Mouse (Mus musculus): ENCODE measurements around the gene Dclk1. TPM values are rescaled to one million over a fixed set of nuclear protein-coding genes. Genes with fewer than 3 reads are reported as not detected.
A peak's percentile ranks its signal among the peaks of the same experiment; 100 is the strongest.

Dclk1 gene
- polyA plus RNA-seq, 1 experiment from 2014 or later = 15.3 TPM

DNA sequence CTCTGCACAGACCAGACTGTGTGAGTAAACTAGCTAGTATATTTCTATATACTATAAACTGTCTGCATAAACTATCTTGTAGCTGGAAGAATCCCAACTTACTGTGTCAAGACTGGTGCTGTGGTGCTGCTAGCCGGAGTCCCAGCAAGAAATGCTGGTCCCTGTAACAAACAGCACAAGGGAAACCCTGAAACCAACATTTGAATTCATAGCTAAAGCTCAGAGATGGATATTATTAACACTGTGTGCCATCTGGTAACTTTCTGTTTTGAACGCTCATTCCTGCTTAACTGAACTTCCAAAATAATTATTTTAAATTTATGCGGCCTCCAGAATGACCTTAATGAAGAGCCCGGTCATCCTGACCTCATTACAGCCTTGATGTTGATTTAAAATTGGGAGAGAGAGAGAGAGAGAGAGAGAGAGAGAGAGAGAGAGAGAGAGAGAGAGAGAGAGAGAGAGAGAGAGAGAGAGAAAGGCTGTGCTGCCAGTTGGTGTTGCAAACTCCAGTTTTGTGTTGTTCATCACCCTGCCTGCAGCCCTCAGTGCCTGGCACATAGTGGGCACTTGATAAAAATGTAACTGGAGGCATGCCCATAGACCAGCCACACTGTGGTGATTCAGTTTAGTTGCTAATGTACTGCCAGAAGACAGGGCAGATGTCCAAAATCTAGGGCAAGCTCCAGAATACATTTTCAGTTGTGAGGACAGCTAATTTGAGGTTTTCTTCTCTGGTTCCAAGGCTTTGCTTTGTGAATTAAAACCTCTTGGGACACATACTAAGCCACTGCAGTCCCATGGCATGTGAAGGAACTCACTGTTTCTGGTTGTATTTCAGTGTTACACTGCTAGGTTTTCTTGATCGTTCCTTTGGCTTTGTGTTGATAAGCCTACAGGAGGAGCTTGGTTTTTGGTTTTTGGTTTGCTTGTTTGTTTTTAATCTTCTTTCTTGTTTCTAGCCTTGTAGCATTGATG is 205.6 kb downstream of the Dclk1 start:
- WGBS = 84% methylated on average over 5 of the region's 5 CpGs
- Histone ChIP-seq H3K4me1 (replicated peaks) (no peaks in the 10 kb centered on the region), H3K9me3 (no peaks in the 10 kb centered on the region), H3K27me3 (replicated peaks) (no peaks in the 10 kb centered on the region), H3K4me3 (replicated peaks) (no peak overlapping the region), H3K9ac (no peak overlapping the region), H3K4me2 (replicated peaks) (no peak overlapping the region), H3K27ac (no peak overlapping the region), H3K36me3 (no peaks in the 10 kb centered on the region)
- no peak for ATAC-seq

DNA sequence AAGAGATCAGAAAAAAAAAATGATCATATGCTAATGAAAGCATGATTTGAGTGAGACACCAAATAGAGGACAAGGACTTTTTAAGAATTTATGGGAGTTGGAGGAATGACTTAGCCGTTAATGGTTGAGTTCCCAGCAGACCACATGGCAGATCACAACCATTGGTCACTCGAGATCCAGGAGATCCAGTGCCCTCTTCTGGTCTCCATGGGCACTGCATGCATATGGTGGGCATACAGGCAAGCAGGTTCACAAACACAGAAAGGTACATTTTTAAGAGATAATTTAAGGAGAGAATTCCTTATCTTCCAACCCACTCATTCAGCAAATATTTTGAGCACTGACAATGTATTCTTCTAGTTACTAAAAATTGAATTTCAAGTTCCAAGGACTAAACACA is 207.0 kb downstream of the Dclk1 start:
- WGBS = 90% methylated on average over 2 of the region's 2 CpGs
- H3K4me2 ChIP-seq (replicated peaks) = no peak overlapping the region
- H3K27ac ChIP-seq = no peak overlapping the region
- no peaks in the 10 kb centered on the region for H3K27me3 ChIP-seq (replicated peaks)
- H3K9ac ChIP-seq = no peak overlapping the region
- no peaks in the 10 kb centered on the region for H3K36me3 ChIP-seq
- no peaks in the 10 kb centered on the region for H3K9me3 ChIP-seq
- H3K4me3 ChIP-seq (replicated peaks) = no peak overlapping the region
- no peak for ATAC-seq
- no peaks in the 10 kb centered on the region for H3K4me1 ChIP-seq (replicated peaks)

DNA sequence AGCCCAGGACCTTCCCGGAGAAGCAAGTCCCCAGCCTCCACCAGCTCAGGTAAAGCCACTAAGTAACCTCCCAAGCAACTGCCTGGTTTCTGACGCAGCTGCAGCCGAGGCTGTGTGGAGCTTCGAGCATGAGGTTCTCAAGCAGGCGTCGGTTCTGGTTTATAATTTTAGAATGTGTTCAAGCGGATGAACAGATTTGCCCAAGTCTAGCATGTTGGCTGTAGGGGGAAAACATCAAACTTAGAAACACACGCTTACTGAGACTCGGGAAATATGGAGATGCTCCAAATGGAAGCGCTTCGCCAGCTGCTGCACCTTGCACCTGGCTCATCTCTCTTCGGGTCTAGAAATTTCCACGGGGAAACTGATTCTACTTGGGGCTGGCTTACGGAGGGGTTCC is 208.9 kb downstream of the Dclk1 start:
- H3K27me3 ChIP-seq (replicated peaks) = no peaks in the 10 kb centered on the region
- no peaks in the 10 kb centered on the region for H3K4me1 ChIP-seq (replicated peaks)
- no peak overlapping the region for H3K9ac ChIP-seq
- no peak overlapping the region for H3K27ac ChIP-seq
- WGBS = 91% methylated on average over 14 of the region's 14 CpGs
- no peak overlapping the region for H3K4me3 ChIP-seq (replicated peaks)
- ATAC-seq = no peak
- H3K4me2 ChIP-seq (replicated peaks) = no peak overlapping the region
- no peaks in the 10 kb centered on the region for H3K9me3 ChIP-seq
- no peaks in the 10 kb centered on the region for H3K36me3 ChIP-seq

DNA sequence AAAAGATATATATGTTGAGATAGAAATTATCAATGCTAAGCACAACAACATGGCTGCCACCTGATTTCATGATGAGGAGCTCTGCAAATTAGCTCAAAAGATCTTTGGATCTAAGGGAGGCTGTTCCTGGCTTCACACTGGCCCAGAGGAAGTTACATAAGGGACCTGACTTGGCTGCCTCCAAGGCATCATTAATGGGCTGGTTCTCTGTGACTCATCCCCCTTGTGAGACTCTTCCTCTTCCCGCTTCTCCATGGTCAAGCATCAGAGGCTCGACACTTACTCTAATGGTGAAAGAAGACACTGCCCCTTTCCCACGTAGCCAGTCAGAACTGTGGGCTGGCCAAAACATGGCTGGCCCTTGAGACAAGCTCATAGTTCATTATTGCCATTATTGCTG is 209.7 kb downstream of the Dclk1 start:
- Histone ChIP-seq H3K4me2 (replicated peaks) (no peak overlapping the region), H3K9ac (no peak overlapping the region), H3K36me3 (no peaks in the 10 kb centered on the region), H3K27me3 (replicated peaks) (no peaks in the 10 kb centered on the region), H3K4me1 (replicated peaks) (no peaks in the 10 kb centered on the region), H3K9me3 (no peaks in the 10 kb centered on the region), H3K27ac (no peak overlapping the region), H3K4me3 (replicated peaks) (no peak overlapping the region)
- ATAC-seq = no peak
- 79% methylated on average over 3 of the region's 3 CpGs for WGBS

DNA sequence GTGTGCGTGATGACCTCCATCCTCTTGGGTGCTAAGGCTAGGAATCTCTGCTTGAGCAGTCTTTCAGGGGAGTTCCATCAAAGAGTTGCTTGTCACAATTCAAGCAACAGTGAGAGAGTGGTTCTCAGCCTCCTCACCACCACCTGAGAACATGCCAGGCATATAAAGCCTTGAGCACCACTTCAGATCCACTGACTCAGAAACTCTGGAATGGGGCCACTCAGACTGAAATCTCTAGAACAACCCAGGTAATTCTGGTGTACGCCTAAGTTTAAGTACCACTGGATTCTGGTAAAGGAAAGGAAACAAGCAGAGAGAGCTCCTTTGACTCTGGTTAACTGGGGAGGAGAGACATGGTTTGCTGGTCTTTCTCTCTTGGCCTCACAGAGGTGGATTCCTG is 210.3 kb downstream of the Dclk1 start:
- no peak overlapping the region for H3K27ac ChIP-seq
- no peaks in the 10 kb centered on the region for H3K4me1 ChIP-seq (replicated peaks)
- no peaks in the 10 kb centered on the region for H3K27me3 ChIP-seq (replicated peaks)
- no peak overlapping the region for H3K9ac ChIP-seq
- no peak overlapping the region for H3K4me2 ChIP-seq (replicated peaks)
- no peak for ATAC-seq
- H3K4me3 ChIP-seq (replicated peaks) = no peak overlapping the region
- no peaks in the 10 kb centered on the region for H3K36me3 ChIP-seq
- WGBS = 96% methylated on average over 2 of the region's 2 CpGs
- H3K9me3 ChIP-seq = no peaks in the 10 kb centered on the region

DNA sequence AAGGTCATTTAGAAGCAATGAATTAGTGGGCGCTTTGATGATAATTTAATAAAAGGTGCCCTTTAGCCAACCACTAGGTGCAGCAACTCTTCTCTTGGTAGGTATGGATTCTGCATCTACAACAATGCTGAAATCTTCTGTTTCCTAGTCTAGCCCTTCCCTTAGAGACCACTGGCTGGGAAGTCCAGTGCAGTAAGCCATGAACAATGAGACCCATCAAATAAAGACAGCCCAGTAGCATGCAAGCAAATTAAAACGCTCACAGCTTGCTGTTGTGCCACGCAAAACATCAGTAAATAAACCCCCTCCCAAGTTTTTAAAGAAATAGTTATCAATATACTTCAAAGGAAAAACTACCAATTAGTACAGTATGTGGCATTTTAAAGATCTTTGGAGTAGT is 218.9 kb downstream of the Dclk1 start:
- Histone ChIP-seq H3K9me3 (no peaks in the 10 kb centered on the region), H3K9ac (no peak overlapping the region), H3K4me2 (replicated peaks) (peak overlapping the region; percentile 62; the same call in 1 of the 2 replicates), H3K4me1 (replicated peaks) (no peaks in the 10 kb centered on the region), H3K27ac (no peak overlapping the region), H3K36me3 (no peaks in the 10 kb centered on the region), H3K4me3 (replicated peaks) (no peak overlapping the region), H3K27me3 (replicated peaks) (no peaks in the 10 kb centered on the region)
- no peak for ATAC-seq
- 70% methylated on average over 3 of the region's 3 CpGs for WGBS

DNA sequence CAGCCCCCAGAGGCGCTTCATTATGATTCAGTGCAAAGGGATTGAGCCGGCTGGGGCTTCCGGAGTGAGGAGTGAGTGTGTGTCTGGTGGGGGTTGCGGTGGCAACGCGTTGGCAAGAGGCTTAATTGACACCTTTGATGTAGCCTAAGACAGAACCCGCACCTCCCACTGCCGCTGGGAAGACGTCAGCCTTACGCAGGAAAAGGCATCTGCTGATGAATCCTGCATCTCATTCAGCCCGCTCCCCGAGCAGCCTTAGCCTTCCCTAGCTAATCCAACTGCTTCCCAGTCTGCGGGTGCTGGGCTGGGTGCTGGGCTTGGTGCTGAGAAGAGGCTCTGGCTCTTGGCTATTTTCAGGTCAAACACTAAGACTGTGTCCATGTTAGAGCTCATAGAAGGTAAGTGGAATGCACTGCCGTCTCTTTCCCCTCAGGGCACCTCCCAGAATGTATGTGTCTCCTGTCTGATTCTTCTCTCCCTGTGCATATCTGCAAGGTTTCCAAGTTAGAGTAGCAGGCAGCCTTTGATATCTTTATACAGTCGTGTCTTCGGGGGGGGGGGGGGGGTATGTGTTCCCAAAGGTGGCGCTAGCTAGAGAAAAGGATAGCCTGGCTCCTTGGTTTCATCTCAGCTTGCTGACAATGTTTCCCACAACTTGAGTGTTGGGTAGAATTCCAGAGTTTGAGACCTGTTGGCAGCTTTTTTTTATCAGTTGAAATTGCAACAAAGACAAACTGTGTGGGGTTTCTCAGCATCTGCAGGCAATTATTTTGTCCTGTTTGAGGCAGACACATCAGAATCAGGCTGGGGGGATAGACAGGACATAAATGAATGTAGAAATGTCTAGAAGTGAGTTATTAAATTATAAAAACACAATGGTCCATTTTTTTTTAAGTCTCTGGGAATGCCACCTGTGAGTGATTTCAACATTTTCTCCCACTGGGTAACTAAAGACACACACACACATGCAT is 219.8 kb downstream of the Dclk1 start:
- H3K9ac ChIP-seq = no peak overlapping the region
- peak overlapping the region; percentile 62 for H3K4me2 ChIP-seq (replicated peaks)
- H3K4me1 ChIP-seq (replicated peaks) = no peaks in the 10 kb centered on the region
- H3K4me3 ChIP-seq (replicated peaks) = peak overlapping the region; percentile 24
- no peaks in the 10 kb centered on the region for H3K27me3 ChIP-seq (replicated peaks)
- 3% methylated on average over 17 of the region's 17 CpGs for WGBS
- no peaks in the 10 kb centered on the region for H3K9me3 ChIP-seq
- H3K36me3 ChIP-seq = no peaks in the 10 kb centered on the region
- no peak overlapping the region for H3K27ac ChIP-seq
- ATAC-seq = no peak

DNA sequence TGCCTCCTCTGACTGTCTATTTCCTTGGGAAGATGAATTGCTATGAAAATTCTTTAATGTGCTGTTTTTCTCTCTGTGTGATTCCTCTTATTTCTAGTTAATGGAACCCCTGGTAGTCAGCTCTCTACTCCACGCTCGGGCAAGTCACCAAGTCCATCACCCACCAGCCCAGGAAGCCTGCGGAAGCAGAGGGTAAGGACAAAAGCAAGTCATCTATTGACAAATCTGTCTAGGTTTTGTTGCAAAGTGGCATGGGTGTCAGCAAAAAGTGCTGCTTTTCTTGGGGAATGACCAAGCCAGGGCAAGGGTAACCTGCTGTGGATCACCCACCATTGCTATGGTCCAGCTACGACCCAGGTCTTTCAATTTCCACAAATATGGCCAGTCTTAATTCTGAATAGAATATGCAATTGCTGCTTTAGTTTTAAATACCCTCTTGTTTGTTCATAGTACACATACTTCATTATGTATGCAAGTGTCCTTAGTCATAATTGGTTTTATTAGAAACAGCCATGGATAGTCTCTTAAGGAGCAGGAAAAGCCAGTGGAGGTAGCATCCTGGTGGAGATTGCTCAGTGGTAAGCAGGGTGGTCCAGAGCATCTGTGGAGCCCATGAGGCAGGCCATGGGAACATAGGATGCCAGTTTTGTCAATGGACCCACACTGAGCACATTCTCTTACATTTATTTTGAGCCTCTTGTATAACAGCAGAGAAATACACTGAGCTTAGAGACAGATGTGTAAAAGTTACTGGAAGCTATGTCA is 220.9 kb downstream of the Dclk1 start:
- no peak overlapping the region for H3K4me3 ChIP-seq (replicated peaks)
- H3K9me3 ChIP-seq = no peaks in the 10 kb centered on the region
- ATAC-seq = no peak
- 91% methylated on average over 4 of the region's 4 CpGs for WGBS
- H3K9ac ChIP-seq = no peak overlapping the region
- no peaks in the 10 kb centered on the region for H3K27me3 ChIP-seq (replicated peaks)
- H3K4me2 ChIP-seq (replicated peaks) = no peak overlapping the region
- H3K4me1 ChIP-seq (replicated peaks) = no peaks in the 10 kb centered on the region
- H3K36me3 ChIP-seq = no peaks in the 10 kb centered on the region
- no peak overlapping the region for H3K27ac ChIP-seq

DNA sequence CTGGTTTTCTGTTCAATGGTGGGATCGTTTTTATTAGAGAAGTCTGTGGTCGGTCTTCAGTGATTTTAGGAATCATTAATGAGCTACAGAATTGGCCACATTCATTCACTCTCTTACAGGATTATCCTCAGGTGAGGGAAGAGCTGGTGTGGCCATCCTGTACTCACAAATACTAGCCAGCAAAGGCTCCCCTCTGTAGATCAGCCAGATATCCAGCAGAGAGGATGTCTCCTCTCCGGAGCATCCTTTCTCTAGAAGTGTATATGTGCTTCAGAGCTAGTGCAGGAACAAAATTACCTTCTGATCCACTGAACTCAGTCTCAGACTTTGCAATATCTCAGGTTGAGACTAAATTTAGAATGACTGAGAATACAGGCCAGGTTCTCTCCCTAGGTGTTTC is 222.1 kb downstream of the Dclk1 start:
- 79% methylated on average over 3 of the region's 3 CpGs for WGBS
- no peak overlapping the region for H3K27ac ChIP-seq
- H3K4me1 ChIP-seq (replicated peaks) = no peaks in the 10 kb centered on the region
- no peak overlapping the region for H3K4me3 ChIP-seq (replicated peaks)
- no peak overlapping the region for H3K9ac ChIP-seq
- no peaks in the 10 kb centered on the region for H3K9me3 ChIP-seq
- H3K27me3 ChIP-seq (replicated peaks) = no peaks in the 10 kb centered on the region
- no peak overlapping the region for H3K4me2 ChIP-seq (replicated peaks)
- ATAC-seq = no peak
- no peaks in the 10 kb centered on the region for H3K36me3 ChIP-seq

DNA sequence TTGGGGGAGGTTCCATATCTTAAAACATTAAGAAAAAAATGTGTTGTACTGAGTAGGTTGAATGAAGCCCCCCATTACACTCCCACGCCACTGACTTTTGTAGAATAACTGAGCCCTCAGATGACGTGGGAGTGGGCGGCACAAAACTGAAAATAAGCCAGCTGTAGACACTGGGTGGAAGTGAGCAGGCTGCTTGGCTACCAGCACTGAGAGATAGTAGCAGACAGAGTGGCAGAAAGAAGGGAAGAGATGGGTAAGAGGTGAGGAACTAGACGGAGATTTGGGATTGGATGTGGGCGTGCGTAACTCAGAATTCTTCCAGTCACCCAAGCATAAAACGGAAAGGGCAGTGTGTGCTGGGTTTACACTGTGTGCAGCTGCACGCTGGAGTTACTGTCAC is 223.6 kb downstream of the Dclk1 start:
- H3K4me3 ChIP-seq (replicated peaks) = no peak overlapping the region
- WGBS = 72% methylated on average over 8 of the region's 8 CpGs
- no peaks in the 10 kb centered on the region for H3K36me3 ChIP-seq
- H3K27ac ChIP-seq = no peak overlapping the region
- H3K27me3 ChIP-seq (replicated peaks) = no peaks in the 10 kb centered on the region
- ATAC-seq = no peak
- H3K4me1 ChIP-seq (replicated peaks) = no peaks in the 10 kb centered on the region
- H3K9ac ChIP-seq = no peak overlapping the region
- H3K9me3 ChIP-seq = no peaks in the 10 kb centered on the region
- no peak overlapping the region for H3K4me2 ChIP-seq (replicated peaks)

DNA sequence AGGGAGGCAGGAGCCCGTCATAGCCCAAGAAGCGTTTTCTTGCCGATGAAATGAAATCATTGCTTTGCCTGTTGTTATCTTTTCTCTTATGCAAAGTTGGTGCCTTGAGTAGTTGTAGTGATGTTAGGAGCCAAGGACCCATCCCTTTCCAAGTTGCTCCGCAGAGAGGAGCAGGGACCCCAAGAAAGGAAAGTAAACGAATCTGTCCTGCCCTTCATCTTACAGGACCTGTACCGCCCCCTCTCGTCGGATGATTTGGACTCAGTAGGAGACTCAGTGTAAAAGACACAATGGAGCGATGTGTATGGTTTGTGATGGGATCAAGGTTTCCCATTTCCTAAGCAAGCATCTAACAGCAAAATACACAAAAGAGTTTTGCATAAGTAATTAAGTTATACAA is 224.2 kb downstream of the Dclk1 start:
- no peak overlapping the region for H3K4me3 ChIP-seq (replicated peaks)
- WGBS = 68% methylated on average over 9 of the region's 9 CpGs

DNA sequence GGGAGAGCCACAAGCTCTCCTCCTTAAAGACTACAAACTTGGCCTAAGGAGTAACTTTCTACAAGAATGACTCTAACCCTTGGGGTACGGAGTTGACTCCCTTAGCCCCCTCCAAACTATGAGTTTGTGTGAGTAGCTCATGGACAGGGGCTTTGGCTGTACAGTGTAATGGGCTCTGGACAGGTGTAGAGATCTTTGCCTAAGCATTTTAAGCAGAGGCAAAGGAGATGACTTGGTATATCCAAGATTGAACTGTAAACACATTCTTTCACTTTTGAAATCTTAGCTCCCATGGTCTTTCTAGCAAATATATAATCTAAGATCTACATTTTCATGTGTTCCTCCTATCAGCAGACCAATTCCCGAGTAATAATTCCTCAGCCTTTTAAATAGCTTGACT is 229.9 kb downstream of the Dclk1 start, which contains the start of gene Gm21954:
Gene Gm21954 (minus strand): TSS at position 101 of the 400 bp plus-strand sequence.
- H3K9me3 ChIP-seq = no peaks in the 10 kb centered on the region
- H3K4me2 ChIP-seq (replicated peaks) = no peak within 1 kb of the TSS
- WGBS = 78% methylated on average over 2 of the region's 2 CpGs
- no peak within 1 kb of the TSS for H3K9ac ChIP-seq
- H3K4me1 ChIP-seq (replicated peaks) = no peaks in the 10 kb centered on the region
- no peaks in the 10 kb centered on the region for H3K27me3 ChIP-seq (replicated peaks)
- no peak within 1 kb of the TSS for H3K4me3 ChIP-seq (replicated peaks)
- no peaks in the 10 kb centered on the region for H3K36me3 ChIP-seq
- H3K27ac ChIP-seq = no peak within 1 kb of the TSS
- no peak for ATAC-seq

More for the DNA sequence above, 224.2 kb downstream of the Dclk1 start:
- no peak overlapping the region for H3K9ac ChIP-seq
- no peaks in the 10 kb centered on the region for H3K9me3 ChIP-seq
- H3K4me1 ChIP-seq (replicated peaks) = no peaks in the 10 kb centered on the region
- ATAC-seq = no peak
- H3K36me3 ChIP-seq = no peaks in the 10 kb centered on the region
- H3K4me2 ChIP-seq (replicated peaks) = no peak overlapping the region
- no peaks in the 10 kb centered on the region for H3K27me3 ChIP-seq (replicated peaks)
- H3K27ac ChIP-seq = no peak overlapping the region
